Mouse (Mus musculus): Measurements from ENCODE around the gene Tiam1. TPM values are rescaled to one million over a fixed set of nuclear protein-coding genes. Genes with fewer than 3 reads are reported as not detected.

The Tiam1 gene
- total RNA-seq, 2 experiments from 2014 or later = 113 to 114 TPM

DNA sequence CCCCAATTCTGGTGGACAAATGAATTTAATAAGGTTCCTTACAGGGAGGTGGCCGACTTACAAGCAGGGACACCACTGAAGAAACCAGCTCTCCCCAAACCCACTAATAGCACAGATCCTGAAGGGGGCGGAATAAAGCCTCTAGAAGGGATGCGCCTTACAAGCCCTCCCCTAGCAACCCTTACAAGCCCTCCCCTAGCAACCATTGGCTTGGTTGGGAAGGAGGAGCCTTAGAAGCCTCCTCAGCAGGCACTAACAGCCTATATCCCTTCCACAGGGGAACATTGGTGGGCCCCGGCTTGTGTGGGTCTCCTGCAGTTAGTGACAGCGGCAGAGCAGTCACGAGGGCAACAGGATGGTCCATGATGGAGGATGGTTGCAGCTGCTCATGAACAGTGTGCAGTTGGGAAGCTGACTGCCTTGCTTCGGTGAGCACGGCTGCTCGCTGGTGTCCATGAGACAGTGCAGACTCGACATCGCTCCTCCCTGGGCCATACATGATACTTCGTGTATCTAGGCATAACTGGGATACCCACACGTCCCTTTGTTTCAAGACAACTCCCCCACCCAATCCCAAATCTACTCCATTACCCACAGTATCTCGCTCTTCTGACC, 90.6 kb downstream of the Tiam1 start:
- no peak for DNase-seq (ENCODE audit: low spot score in 2 of 2)

DNA sequence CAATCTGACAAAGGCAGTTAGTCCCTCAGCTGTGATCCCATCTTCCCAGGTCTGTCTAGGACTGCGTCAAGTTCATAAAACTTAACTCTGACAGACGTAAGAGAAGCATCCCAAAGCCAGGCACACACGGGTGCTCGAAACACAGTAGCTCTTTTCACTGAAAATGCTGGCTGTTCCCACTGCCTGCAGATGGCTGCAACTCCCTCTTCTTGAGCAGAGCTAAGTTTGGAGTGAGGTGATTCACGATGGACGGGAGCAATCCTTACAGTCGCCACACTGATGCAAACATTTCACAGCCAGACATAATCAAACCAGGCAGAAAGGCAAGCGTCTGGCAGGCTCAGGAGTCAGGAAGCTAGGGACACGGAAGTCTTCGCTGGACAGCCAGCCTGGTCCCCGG, 91.2 kb downstream of the Tiam1 start:
- DNase-seq (ENCODE audit: low spot score in 2 of 2) = peak in 1 of 2 experiments; percentile 55

GRCm38 (mm10) chr16:90051051-90051450, 92.5 kb downstream of the Tiam1 start:
- no peak for DNase-seq (ENCODE audit: low spot score in 2 of 2)

- DNase-seq (ENCODE audit: low spot score in 2 of 2) = no peak
Observed at GRCm38 (mm10) chr16:90047841-90048240, 95.7 kb downstream of the Tiam1 start.

DNA sequence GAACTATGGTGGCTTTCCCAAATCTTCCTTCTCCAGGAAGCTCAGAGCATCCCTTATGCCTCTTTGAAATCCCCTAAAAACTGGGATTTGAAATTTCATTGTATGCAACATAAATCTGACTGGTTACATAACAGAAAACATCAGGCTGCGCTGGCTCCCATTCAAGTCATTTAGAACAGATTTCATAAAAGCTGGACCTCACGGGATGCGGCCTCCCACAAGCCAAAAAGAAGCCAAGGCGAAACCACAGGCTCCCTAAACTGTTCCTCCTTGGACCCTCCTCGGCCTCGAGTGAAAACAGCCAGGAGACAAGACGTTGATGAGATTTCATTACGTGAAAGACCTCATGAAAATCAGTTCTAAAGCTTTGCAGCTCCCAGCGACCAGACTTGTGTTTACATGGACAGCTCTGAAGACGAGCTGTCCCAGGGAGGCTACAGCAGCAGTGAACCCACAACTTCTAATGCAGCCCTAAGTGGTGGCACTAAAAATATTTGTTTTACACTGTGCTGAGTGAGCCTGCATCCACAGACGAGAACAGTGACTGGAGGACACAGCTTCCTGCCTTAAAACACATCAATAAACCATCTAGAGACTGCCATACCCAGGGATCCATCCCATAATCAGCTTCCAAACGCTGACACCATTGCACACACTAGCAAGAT, 96.9 kb downstream of the Tiam1 start:
- no peak for DNase-seq (ENCODE audit: low spot score in 2 of 2)

GRCm38 (mm10) chr16:90045611-90046010, 98.0 kb downstream of the Tiam1 start:
- DNase-seq (ENCODE audit: low spot score in 2 of 2) = no peak

GRCm38 (mm10) chr16:90044004-90044754, 99.4 kb downstream of the Tiam1 start:
- DNase-seq (ENCODE audit: low spot score in 2 of 2) = no peak

DNA sequence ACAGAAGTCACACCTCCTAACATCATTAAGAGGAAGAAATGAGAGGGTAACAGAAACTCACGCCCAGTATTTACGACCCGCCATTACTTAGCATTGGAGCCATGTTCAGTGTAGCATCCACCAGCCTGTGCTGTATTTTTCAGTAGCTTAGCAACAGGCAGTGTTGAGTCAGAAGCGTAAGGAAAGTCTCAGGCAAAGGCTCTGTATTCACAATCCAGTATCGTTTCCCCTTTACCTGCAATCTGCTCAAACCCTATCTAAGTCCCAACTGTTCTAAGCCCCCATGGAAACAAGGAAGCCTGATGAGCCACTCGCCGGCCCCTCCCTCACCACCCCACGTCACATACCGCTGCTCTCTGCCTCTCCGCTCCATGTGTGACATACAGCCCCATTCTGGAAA, 100.7 kb downstream of the Tiam1 start:
- DNase-seq (ENCODE audit: low spot score in 2 of 2) = no peak

- no peak for DNase-seq (ENCODE audit: low spot score in 2 of 2)
Observed at GRCm38 (mm10) chr16:90042386-90042785, 101.2 kb downstream of the Tiam1 start.

- peak; percentile 54 to 56 for DNase-seq (ENCODE audit: low spot score in 2 of 2)
Observed at GRCm38 (mm10) chr16:90040771-90041364, 102.7 kb downstream of the Tiam1 start.

- no peak for DNase-seq (ENCODE audit: low spot score in 2 of 2)
Observed at GRCm38 (mm10) chr16:90035595-90036110, 107.9 kb downstream of the Tiam1 start.

DNA sequence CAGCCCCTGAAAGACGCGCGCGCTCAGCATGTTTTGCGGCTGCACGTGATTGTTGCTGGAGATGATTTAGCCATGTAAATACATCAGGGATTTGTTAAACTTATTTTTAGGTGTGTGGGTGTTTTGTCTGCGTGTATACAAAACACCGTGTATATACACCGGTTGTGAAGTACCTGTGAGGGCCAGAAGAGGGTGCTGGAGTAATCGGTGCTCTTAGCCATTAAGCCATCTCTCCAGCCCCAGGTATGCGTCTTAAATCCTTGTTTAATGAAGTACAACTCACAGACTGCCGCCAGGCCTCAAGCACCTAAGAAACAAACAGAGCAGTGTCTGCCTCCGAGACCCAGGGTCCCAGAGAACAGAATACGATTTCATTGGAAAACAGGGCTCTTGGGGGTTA, 113.2 kb downstream of the Tiam1 start:
- DNase-seq (ENCODE audit: low spot score in 2 of 2) = no peak

GRCm38 (mm10) chr16:90027886-90028285, 115.7 kb downstream of the Tiam1 start:
- DNase-seq (ENCODE audit: low spot score in 2 of 2) = no peak

DNA sequence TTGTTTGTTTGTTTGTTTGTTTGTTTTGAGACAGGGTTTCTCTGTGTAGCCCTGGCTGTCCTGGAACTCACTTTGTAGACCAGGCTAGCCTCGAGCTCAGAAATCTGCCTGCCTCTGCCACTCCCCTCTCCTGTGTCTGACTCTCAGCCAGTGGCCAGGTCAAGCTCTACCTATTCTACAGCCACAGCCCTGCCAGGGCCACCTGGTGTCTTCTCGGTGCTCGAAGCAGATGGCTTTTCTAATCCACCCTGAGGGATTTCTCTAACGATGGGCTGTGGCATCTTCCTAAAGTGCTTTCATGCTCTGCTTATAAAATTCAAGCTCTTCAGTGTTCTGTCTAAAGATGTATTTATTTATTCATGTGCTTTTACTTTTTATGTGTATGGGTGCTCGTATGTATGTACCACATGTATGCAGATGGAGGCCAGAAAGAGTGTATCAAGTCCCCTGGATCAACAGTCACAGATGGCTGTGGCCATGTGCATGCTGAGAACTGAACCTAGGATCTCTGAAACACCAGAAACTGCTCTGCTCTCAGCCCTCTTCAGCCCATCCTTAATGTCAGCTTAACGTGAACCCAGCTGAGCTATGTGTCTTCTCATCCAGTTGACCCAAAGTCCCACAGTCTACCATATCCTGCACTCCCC, 117.9 kb downstream of the Tiam1 start:
- DNase-seq (ENCODE audit: low spot score in 2 of 2) = no peak

DNA sequence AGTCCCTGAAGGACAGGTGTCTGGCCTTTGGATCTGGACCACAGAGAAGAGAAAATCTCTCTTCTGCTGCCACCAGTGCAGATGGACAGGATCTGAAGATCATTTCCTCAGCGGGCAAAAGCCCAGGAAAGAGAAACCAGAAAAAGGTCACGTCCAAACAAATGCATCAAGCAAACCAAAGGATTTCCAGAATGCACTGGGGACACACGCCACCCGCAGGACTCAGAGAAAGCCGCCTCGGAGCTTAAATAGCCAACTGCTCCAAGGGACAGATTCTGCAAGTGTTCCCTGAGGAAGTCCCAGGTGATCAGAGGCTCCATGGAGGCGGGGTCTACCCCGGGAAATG, 119.9 kb downstream of the Tiam1 start:
- DNase-seq (ENCODE audit: low spot score in 2 of 2) = no peak

DNA sequence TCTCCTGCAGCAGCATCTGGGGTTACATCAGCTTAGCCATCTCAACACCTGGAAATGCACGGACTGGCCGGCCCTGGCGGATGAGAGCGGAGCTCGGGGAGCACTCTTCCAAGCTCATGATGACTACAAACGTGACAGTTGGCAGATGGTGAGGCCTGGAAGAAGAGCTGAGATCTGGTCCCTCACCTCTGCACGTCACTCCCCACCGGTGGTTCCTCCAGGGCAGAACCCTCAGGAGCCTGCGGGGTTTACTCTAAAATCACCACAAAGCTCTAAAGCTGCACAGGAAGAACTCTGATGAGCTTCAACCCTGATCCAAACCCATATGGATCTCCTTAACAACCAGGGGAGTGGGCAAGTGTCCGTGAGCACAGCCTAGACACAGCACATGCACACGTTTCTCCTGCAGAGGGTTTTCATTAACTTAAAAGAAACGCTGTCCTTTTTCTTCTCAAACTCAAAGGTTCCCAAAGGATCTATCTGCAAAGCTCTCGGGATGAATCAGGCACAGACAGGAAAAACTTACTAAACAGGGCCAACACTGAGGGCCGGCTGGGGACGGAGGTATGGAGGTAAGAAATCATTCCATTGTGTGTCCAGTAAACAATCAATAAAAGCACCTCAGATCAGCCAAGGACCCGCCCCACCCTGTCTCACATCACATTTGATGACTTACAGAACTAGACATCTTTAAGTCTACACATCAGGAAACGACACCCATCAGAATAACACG, 120.5 kb downstream of the Tiam1 start:
- no peak for DNase-seq (ENCODE audit: low spot score in 2 of 2)

DNA sequence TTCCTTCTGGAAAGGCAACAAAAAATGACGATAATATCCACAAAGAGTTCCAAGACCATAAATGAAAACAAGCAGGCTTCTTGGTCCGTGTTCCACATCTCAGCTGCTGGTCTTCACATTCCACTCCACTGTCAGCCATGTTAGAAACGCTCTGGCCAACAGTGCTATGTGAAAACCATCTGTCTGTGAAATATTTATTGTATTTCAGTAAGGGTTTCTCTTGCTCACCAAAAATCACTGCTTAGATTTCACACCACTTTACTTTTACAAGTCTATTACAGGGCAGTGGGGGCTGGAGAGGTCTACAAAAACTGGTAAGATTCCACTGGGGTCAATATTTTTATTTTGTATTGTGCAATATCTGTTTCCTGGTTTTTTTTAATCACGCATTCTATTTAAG, 127.5 kb downstream of the Tiam1 start:
- no peak for DNase-seq (ENCODE audit: low spot score in 2 of 2)

DNA sequence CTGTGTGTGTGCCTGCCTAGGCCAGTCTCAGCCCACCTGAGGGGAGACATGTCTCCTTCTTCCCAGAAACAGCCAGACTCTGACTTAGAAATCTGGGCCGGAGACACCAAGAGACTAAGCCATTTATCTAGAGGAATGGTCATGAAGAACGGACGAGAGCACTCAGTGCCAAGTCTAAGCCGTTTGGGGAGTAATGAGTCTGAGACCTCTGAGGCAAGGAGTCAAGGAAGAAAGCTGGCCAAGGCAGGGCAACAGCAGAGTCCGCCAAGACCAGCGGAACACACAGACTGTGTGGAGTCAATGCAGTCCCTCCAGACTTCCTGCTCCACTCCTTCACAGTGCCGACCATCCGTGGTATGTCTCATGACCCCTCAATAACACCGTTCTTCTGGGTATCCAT, 129.0 kb downstream of the Tiam1 start:
- DNase-seq (ENCODE audit: low spot score in 2 of 2) = no peak

DNA sequence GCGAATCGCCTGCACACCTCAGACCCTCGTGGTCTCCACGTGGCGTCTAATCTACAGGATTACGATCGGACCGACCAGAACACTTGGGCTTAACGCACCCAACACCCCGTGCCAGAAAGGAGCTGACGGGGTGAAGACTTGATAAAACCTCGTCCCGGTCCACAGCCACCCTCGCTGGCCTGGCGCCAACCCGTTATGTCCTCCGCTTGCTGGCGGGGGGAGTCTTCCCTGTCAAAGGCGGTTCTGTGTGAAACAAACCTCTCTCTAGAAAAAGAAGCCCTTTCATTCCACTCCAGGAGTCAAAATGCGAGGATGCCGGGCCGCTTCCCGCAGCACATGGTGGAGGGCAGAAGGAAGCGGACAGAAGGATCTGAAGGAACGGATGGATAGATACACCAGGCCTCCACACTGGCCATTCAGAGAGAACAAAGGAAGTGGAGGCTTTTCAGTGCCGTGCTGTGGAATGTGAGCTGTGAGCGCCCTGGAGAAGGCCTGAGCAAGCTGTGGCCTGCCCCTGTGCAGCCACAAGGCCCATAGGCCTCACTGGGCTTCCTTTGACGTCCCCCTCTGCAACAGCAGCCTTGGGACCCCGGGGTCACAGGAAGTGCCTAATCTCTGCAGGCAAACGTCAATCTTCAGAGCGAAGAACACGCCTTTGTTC, 131.9 kb downstream of the Tiam1 start:
- DNase-seq (ENCODE audit: low spot score in 2 of 2) = no peak

DNA sequence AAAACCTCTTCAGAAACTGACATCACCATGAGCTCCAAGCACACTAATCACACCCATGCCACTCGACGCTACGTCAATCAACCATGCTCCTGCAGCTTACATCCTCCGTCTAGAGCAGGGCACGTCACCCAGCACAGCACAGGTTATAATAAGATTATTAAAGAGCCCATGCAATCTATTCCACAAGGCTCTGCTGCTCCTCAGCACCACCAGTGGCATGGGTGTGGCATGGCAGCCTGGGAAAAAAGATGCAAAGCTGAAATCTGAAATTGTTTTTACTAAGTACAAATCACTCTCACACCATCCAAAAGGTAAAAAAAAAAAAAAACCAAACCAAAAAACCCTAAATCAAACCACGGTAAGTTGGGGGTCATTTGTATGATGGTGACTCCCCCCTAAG, 135.1 kb downstream of the Tiam1 start:
- no peak for DNase-seq (ENCODE audit: low spot score in 2 of 2)

Measured in left cerebral cortex, adult 18-20 months (tissue).